Mouse (Mus musculus) C2C12 (cell line): ENCODE data around the gene Padi6. TPM values are rescaled to one million over a fixed set of nuclear protein-coding genes. Genes with fewer than 3 reads are reported as not detected.

ENCODE experiments used
- H3K27me3 ChIP-seq: one replicate; pipeline ENCODE4 v1.6.1; 2011; ENCODE audit not compliant: control insufficient read depth, insufficient read depth, insufficient read length
- H3K36me3 ChIP-seq: one replicate; pipeline ENCODE4 v1.6.1; 2011; ENCODE audit not compliant: control insufficient read depth, insufficient read depth
- H3K4me3 ChIP-seq: one replicate; pipeline ENCODE4 v1.5.1; 2011; ENCODE audit warnings: mild to moderate bottlenecking, control low read depth; ENCODE audit not compliant: poor library complexity, insufficient read depth, severe bottlenecking
- H3K79me2 ChIP-seq: one replicate; pipeline ENCODE4 v1.6.1; 2011; ENCODE audit not compliant: control insufficient read depth, insufficient read depth
- H3K79me3 ChIP-seq: one replicate; pipeline ENCODE4 v1.6.1; 2011; ENCODE audit warnings: low read depth, control low read depth
- H3ac ChIP-seq: one replicate; pipeline ENCODE3; 2011; ENCODE audit warnings: low read depth; ENCODE audit not compliant: control insufficient read depth, insufficient read length
- CEBPB ChIP-seq: IDR thresholded peaks from one replicate; pipeline ENCODE4 v1.6.1; 2011; ENCODE audit warnings: low read depth, mild to moderate bottlenecking, control low read depth, moderate library complexity
- CTCF ChIP-seq: IDR thresholded peaks from one replicate; pipeline ENCODE4 v1.5.1; 2011; ENCODE audit not compliant: control insufficient read depth, insufficient read depth, insufficient read length
- FOSL1 ChIP-seq: IDR thresholded peaks from one replicate; pipeline ENCODE4 v1.8.0; 2011; ENCODE audit warnings: mild to moderate bottlenecking, low read length; ENCODE audit not compliant: poor library complexity, insufficient read depth, severe bottlenecking
- MAX ChIP-seq: IDR thresholded peaks from one replicate; pipeline ENCODE4 v1.6.1; 2011; ENCODE audit warnings: mild to moderate bottlenecking, control low read depth
- MYOD1 ChIP-seq: IDR thresholded peaks from one replicate; pipeline ENCODE4 v1.6.1; 2011; ENCODE audit warnings: low read depth; ENCODE audit not compliant: control insufficient read depth, insufficient read length
- MYOG ChIP-seq: IDR thresholded peaks from one replicate; pipeline ENCODE4 v1.6.1; 2011; ENCODE audit not compliant: control insufficient read depth, insufficient read length; ENCODE audit errors: extremely low read depth
- USF1 ChIP-seq: IDR thresholded peaks from one replicate; pipeline ENCODE4 v1.6.1; 2011; ENCODE audit warnings: low read depth, mild to moderate bottlenecking, control low read depth, moderate library complexity
- polyA plus RNA-seq: library from polyadenylated mRNA; unstranded; fragments of >200 nt; fragmentation: generic; extraction: Trizol; gene quantifications from one replicate; pipeline ENCODE4 v1.2.1, GENCODE M21; 2012; ENCODE audit warnings: missing spikeins

Gene Padi6
- polyA plus RNA-seq, 1 experiment = not detected

GRCm38 (mm10) chr4:140721968-140722490 lies 20.4 kb downstream of the Padi6 start:
- H3ac ChIP-seq = no peak overlapping the region
- TF ChIP-seq CEBPB = no peak
- TF ChIP-seq USF1 = no peak
- no peak for TF ChIP-seq CTCF
- TF ChIP-seq MYOG = no peak
- TF ChIP-seq MAX = no peak
- peaks cover 78% of the 10 kb centered on the region for H3K36me3 ChIP-seq
- H3K79me3 ChIP-seq = peaks cover 2% of the 10 kb centered on the region
- no peak overlapping the region for H3K4me3 ChIP-seq
- H3K27me3 ChIP-seq = no peaks in the 10 kb centered on the region
- H3K79me2 ChIP-seq = peaks cover 4% of the 10 kb centered on the region

DNA sequence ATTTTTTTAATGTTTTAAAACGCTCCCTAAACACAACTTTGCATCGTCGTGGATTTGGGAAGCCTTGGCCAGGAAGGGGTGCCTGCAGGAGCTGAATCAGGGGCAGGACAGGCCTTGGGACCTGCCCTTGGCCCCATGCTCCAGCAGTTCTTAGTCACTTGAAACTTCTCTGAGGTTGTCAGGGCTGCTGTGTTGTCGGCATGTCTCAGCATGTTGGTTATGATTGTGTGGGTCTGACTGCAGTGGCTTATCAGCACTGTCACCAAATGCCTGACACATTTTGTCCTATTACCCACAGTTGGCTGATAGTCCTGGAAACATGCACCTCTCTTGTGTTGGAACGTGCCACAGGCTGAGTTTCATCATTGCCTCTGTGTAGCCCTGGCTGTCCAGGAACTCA lies 22.4 kb downstream of the Padi6 start:
- H3K79me2 ChIP-seq = peaks cover 20% of the 10 kb centered on the region
- peaks cover 2% of the 10 kb centered on the region for H3K79me3 ChIP-seq
- no peak overlapping the region for H3K4me3 ChIP-seq
- TF ChIP-seq CEBPB (no peak), USF1 (no peak), CTCF (no peak), MYOD1 (no peak), MYOG (no peak), FOSL1 (no peak), MAX (no peak)
- no peaks in the 10 kb centered on the region for H3K27me3 ChIP-seq
- H3K36me3 ChIP-seq = peaks cover 90% of the 10 kb centered on the region
- no peak overlapping the region for H3ac ChIP-seq

DNA sequence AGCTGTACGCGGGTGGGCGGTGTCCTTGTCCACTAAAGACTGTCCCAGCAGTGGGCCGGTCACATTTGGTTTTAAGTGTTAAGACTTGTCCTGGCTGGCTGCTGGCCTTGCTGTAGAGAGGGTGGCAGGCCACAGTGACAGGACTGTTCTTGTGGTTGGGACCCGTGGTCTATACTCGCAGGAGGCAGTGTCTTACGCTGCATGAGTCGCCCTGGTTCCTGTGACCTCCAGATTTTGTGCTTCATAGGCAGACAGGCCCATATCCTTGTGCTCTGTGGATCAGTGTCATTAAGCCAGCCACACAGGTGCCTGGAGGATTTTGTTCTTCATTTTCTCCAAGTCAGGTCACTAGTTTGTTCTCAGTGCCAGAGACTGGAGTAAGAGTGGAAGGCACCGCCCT lies 24.0 kb downstream of the Padi6 start:
- H3K79me2 ChIP-seq = peaks cover 20% of the 10 kb centered on the region

DNA sequence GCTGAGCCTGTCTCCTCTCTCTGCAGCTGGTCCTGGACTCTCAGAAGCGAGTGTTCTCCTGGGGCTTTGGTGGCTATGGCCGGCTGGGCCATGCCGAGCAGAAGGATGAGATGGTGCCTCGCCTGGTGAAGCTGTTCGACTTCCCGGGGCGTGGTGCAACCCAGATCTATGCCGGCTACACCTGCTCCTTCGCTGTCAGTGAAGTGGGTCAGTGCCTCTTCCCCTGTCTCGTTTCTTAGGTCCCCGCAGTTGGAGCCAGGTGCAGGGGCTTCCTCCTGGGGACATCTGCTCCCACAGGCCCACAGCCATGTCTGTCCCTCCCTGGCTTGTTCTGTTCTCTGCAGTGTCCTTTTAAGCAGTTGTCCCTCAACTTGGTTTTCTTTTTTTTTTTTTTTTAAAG lies 25.4 kb downstream of the Padi6 start:
- H3ac ChIP-seq = no peak overlapping the region
- no peak for TF ChIP-seq MYOD1
- TF ChIP-seq MYOG = no peak
- TF ChIP-seq CTCF = no peak
- H3K4me3 ChIP-seq = no peak overlapping the region
- no peaks in the 10 kb centered on the region for H3K27me3 ChIP-seq
- peaks cover 96% of the 10 kb centered on the region for H3K36me3 ChIP-seq
- peaks cover 8% of the 10 kb centered on the region for H3K79me3 ChIP-seq
- H3K79me2 ChIP-seq = peaks cover 21% of the 10 kb centered on the region

More for the DNA sequence above, 24.0 kb downstream of the Padi6 start:
- no peaks in the 10 kb centered on the region for H3K27me3 ChIP-seq
- H3K4me3 ChIP-seq = no peak overlapping the region
- TF ChIP-seq USF1 (no peak), CTCF (no peak), MYOD1 (no peak), MAX (no peak), MYOG (no peak)
- H3ac ChIP-seq = no peak overlapping the region
- peaks cover 8% of the 10 kb centered on the region for H3K79me3 ChIP-seq
- H3K36me3 ChIP-seq = peaks cover 94% of the 10 kb centered on the region

DNA sequence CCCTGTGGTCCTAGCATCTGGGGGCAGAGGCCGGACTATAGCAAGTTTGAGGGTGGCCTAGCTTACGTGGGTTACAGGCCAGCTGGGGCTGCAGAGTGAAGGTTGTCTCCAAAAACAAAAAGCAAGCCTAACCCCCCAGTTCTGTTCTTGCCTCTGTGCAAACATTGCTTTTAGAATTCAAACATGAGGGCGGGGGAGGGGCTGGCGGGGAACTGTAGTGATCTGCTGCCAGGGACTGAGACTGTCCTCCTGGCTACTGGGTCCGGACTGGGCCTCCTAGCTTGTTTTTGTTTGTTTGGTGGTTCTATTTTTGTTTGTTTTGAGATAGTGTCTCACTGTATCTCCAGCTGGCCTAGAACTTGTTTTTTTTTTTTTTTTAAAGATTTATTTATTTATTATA lies 27.9 kb downstream of the Padi6 start:
- Histone ChIP-seq H3ac (no peak overlapping the region), H3K4me3 (no peak overlapping the region), H3K27me3 (no peaks in the 10 kb centered on the region), H3K79me2 (peaks cover 44% of the 10 kb centered on the region), H3K36me3 (peaks cover 98% of the 10 kb centered on the region), H3K79me3 (peaks cover 14% of the 10 kb centered on the region)
- TF ChIP-seq CTCF (no peak), FOSL1 (no peak), CEBPB (no peak), MYOD1 (no peak), MYOG (no peak), USF1 (no peak), MAX (no peak)

DNA sequence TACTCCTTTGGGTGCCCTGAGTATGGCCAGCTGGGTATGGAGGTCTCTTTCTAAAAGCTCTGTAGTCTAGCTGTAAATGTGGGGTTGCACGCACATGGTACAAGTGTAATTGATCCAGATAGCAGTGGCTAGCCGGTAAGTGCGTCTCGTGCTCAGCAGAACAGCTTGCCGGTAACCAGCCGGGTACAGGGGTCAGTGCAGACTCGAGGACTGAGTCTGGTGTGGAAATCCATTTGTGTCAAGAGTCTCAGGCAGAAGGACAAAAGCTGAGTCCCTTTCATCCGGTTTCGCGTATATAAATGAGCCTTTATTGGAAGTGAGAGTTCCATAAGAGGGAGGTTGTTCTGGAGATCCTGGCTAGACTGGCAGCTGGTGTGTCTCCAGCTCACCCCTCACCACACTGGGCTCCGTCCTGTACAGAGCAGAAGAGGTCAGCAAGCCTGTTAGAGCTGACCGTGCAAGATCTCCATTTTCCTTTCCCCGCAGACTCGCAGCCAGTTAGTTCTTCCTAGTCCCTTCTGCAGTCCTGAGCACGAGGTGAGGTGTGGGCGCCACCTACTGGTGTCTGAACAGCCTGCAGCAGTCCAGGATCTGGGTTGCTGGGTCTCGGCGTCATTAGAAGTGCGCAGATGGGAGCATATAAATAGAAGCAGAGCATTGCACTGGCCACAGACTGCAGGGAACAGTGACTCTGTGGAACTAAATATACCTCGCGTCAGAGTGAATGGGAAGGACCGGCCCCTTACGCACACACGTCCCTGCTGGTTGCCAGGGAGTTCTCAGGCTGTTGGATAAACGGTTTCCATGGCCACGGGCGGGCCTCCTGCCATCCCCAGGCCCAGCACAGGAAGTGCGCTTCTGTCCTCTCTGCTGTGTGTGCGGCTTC lies 28.7 kb downstream of the Padi6 start:
- Histone ChIP-seq H3K79me2 (peaks cover 49% of the 10 kb centered on the region), H3K4me3 (no peak overlapping the region), H3ac (no peak overlapping the region), H3K27me3 (no peaks in the 10 kb centered on the region), H3K79me3 (peaks cover 21% of the 10 kb centered on the region), H3K36me3 (peaks cover 98% of the 10 kb centered on the region)
- TF ChIP-seq FOSL1 (no peak), MYOD1 (no peak), USF1 (no peak), CTCF (peak; percentile 89), CEBPB (no peak), MAX (peak; percentile 67), MYOG (no peak)

DNA sequence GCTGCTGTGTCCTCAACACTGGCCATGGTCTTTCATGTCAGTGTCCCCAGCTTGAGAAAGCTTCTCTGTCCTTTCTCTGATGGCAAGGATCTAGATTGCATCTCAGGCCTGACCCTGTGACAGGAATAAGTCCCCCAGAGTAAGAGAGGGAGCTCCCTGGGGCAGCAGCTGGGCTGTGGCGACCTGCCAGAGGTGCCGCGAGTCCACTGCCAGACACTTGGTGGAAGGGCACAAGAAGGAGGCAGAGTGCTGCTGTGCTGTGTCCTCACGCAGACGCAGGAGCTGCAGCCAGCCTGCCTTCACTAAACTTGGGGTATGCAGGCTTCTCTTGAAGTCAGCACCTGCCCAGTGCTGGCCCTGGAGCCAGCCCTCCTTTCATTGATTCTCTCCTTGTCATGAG lies 31.1 kb downstream of the Padi6 start:
- H3K27me3 ChIP-seq = no peaks in the 10 kb centered on the region
- peaks cover 39% of the 10 kb centered on the region for H3K79me3 ChIP-seq
- peaks cover 97% of the 10 kb centered on the region for H3K36me3 ChIP-seq
- no peak for TF ChIP-seq CEBPB
- TF ChIP-seq MYOD1 = no peak
- TF ChIP-seq CTCF = no peak
- TF ChIP-seq FOSL1 = no peak
- TF ChIP-seq MYOG = no peak
- TF ChIP-seq MAX = no peak
- TF ChIP-seq USF1 = no peak
- H3ac ChIP-seq = no peak overlapping the region
- peaks cover 69% of the 10 kb centered on the region for H3K79me2 ChIP-seq
- no peak overlapping the region for H3K4me3 ChIP-seq
